Mouse (Mus musculus): ENCODE results near the gene Zfhx3. TPM values are rescaled to one million over a fixed set of nuclear protein-coding genes. Genes with fewer than 3 reads are reported as not detected.

Zfhx3 gene
- polyA plus RNA-seq, 1 experiment: 2.5 TPM

- no peak for TF ChIP-seq POLR2A (IDR thresholded peaks at IDR 0.05; ENCODE audit: low read depth, low read length)
- TF ChIP-seq CTCF (conservative IDR thresholded peaks at IDR 0.05; ENCODE audit: insufficient read depth, insufficient read length, low read depth, low read length): no peak
- H3K4me3 ChIP-seq (ENCODE audit: insufficient read depth, low read depth, low read length): no peak overlapping the region
- H3K27ac ChIP-seq (ENCODE audit: insufficient read depth, low read depth, low read length): no peak overlapping the region
- H3K4me1 ChIP-seq (ENCODE audit: control insufficient read depth, insufficient read depth, low read length): no peaks in the 10 kb centered on the region
- WGBS: 84% methylated on average over 6 of the region's 6 CpGs
- no peak for DNase-seq
- no peaks in the 10 kb centered on the region for H3K36me3 ChIP-seq (ENCODE audit: control insufficient read depth, insufficient read depth, low read length)
- no peaks in the 10 kb centered on the region for H3K27me3 ChIP-seq (replicated peaks; ENCODE audit: control insufficient read depth, insufficient read depth, low read length)
Measured at GRCm38 (mm10) chr8:108880101-108880500, 937.7 kb downstream of the Zfhx3 start.

GRCm38 (mm10) chr8:108881336-108881735 lies 938.9 kb downstream of the Zfhx3 start:
- Histone ChIP-seq H3K36me3 (ENCODE audit: control insufficient read depth, insufficient read depth, low read length) (no peaks in the 10 kb centered on the region), H3K27ac (ENCODE audit: insufficient read depth, low read depth, low read length) (no peak overlapping the region), H3K4me3 (ENCODE audit: insufficient read depth, low read depth, low read length) (no peak overlapping the region), H3K27me3 (replicated peaks; ENCODE audit: control insufficient read depth, insufficient read depth, low read length) (no peaks in the 10 kb centered on the region), H3K4me1 (ENCODE audit: control insufficient read depth, insufficient read depth, low read length) (no peaks in the 10 kb centered on the region)
- DNase-seq: no peak
- TF ChIP-seq POLR2A (IDR thresholded peaks at IDR 0.05; ENCODE audit: low read depth, low read length) (no peak), CTCF (conservative IDR thresholded peaks at IDR 0.05; ENCODE audit: insufficient read depth, insufficient read length, low read depth, low read length) (no peak)
- 93% methylated on average over 7 of the region's 7 CpGs for WGBS

GRCm38 (mm10) chr8:108882073-108882472 lies 939.6 kb downstream of the Zfhx3 start:
- TF ChIP-seq POLR2A (IDR thresholded peaks at IDR 0.05; ENCODE audit: low read depth, low read length) (no peak), CTCF (conservative IDR thresholded peaks at IDR 0.05; ENCODE audit: insufficient read depth, insufficient read length, low read depth, low read length) (no peak)
- H3K4me1 ChIP-seq (ENCODE audit: control insufficient read depth, insufficient read depth, low read length): no peaks in the 10 kb centered on the region

GRCm38 (mm10) chr8:108883381-108883780 lies 940.9 kb downstream of the Zfhx3 start:
- Histone ChIP-seq H3K4me1 (ENCODE audit: control insufficient read depth, insufficient read depth, low read length) (no peaks in the 10 kb centered on the region), H3K27ac (ENCODE audit: insufficient read depth, low read depth, low read length) (no peak overlapping the region), H3K36me3 (ENCODE audit: control insufficient read depth, insufficient read depth, low read length) (no peaks in the 10 kb centered on the region), H3K4me3 (ENCODE audit: insufficient read depth, low read depth, low read length) (no peak overlapping the region), H3K27me3 (replicated peaks; ENCODE audit: control insufficient read depth, insufficient read depth, low read length) (no peaks in the 10 kb centered on the region)
- no peak for TF ChIP-seq POLR2A (IDR thresholded peaks at IDR 0.05; ENCODE audit: low read depth, low read length)
- TF ChIP-seq CTCF (conservative IDR thresholded peaks at IDR 0.05; ENCODE audit: insufficient read depth, insufficient read length, low read depth, low read length): no peak
- no peak for DNase-seq
- 70% methylated on average over 6 of the region's 6 CpGs for WGBS

More at GRCm38 (mm10) chr8:108882073-108882472, 939.6 kb downstream of the Zfhx3 start:
- no peak overlapping the region for H3K27ac ChIP-seq (ENCODE audit: insufficient read depth, low read depth, low read length)
- H3K27me3 ChIP-seq (replicated peaks; ENCODE audit: control insufficient read depth, insufficient read depth, low read length): no peaks in the 10 kb centered on the region
- DNase-seq: no peak
- H3K4me3 ChIP-seq (ENCODE audit: insufficient read depth, low read depth, low read length): no peak overlapping the region
- H3K36me3 ChIP-seq (ENCODE audit: control insufficient read depth, insufficient read depth, low read length): no peaks in the 10 kb centered on the region
- 79% methylated on average over 9 of the region's 9 CpGs for WGBS

- Histone ChIP-seq H3K27ac (ENCODE audit: insufficient read depth, low read depth, low read length) (no peak overlapping the region), H3K4me1 (ENCODE audit: control insufficient read depth, insufficient read depth, low read length) (no peaks in the 10 kb centered on the region), H3K36me3 (ENCODE audit: control insufficient read depth, insufficient read depth, low read length) (no peaks in the 10 kb centered on the region), H3K27me3 (replicated peaks; ENCODE audit: control insufficient read depth, insufficient read depth, low read length) (no peaks in the 10 kb centered on the region), H3K4me3 (ENCODE audit: insufficient read depth, low read depth, low read length) (no peak overlapping the region)
- 46% methylated on average over 4 of the region's 4 CpGs for WGBS
- no peak for DNase-seq
- no peak for TF ChIP-seq CTCF (conservative IDR thresholded peaks at IDR 0.05; ENCODE audit: insufficient read depth, insufficient read length, low read depth, low read length)
- TF ChIP-seq POLR2A (IDR thresholded peaks at IDR 0.05; ENCODE audit: low read depth, low read length): no peak
Measured at GRCm38 (mm10) chr8:108884947-108885346, 942.5 kb downstream of the Zfhx3 start.

GRCm38 (mm10) chr8:108885450-108885849 lies 943.0 kb downstream of the Zfhx3 start:
- no peak overlapping the region for H3K27ac ChIP-seq (ENCODE audit: insufficient read depth, low read depth, low read length)
- DNase-seq: peak; percentile 60
- TF ChIP-seq CTCF (conservative IDR thresholded peaks at IDR 0.05; ENCODE audit: insufficient read depth, insufficient read length, low read depth, low read length) (no peak), POLR2A (IDR thresholded peaks at IDR 0.05; ENCODE audit: low read depth, low read length) (no peak)
- H3K36me3 ChIP-seq (ENCODE audit: control insufficient read depth, insufficient read depth, low read length): no peaks in the 10 kb centered on the region
- no peaks in the 10 kb centered on the region for H3K4me1 ChIP-seq (ENCODE audit: control insufficient read depth, insufficient read depth, low read length)
- no peak overlapping the region for H3K4me3 ChIP-seq (ENCODE audit: insufficient read depth, low read depth, low read length)
- 36% methylated on average over 14 of the region's 14 CpGs for WGBS
- H3K27me3 ChIP-seq (replicated peaks; ENCODE audit: control insufficient read depth, insufficient read depth, low read length): no peaks in the 10 kb centered on the region

- WGBS: 73% methylated on average over 12 of the region's 12 CpGs
- TF ChIP-seq CTCF (conservative IDR thresholded peaks at IDR 0.05; ENCODE audit: insufficient read depth, insufficient read length, low read depth, low read length) (no peak), POLR2A (IDR thresholded peaks at IDR 0.05; ENCODE audit: low read depth, low read length) (no peak)
Measured at GRCm38 (mm10) chr8:108885861-108886260, 943.4 kb downstream of the Zfhx3 start.

More at GRCm38 (mm10) chr8:108885861-108886260, 943.4 kb downstream of the Zfhx3 start:
- no peaks in the 10 kb centered on the region for H3K27me3 ChIP-seq (replicated peaks; ENCODE audit: control insufficient read depth, insufficient read depth, low read length)
- no peaks in the 10 kb centered on the region for H3K4me1 ChIP-seq (ENCODE audit: control insufficient read depth, insufficient read depth, low read length)
- no peak overlapping the region for H3K27ac ChIP-seq (ENCODE audit: insufficient read depth, low read depth, low read length)
- H3K4me3 ChIP-seq (ENCODE audit: insufficient read depth, low read depth, low read length): no peak overlapping the region
- no peak for DNase-seq
- no peaks in the 10 kb centered on the region for H3K36me3 ChIP-seq (ENCODE audit: control insufficient read depth, insufficient read depth, low read length)

All from kidney, adult 2 months (tissue).